Mouse (Mus musculus): Measurements from ENCODE around the gene Ghr. TPM values are rescaled to one million over a fixed set of nuclear protein-coding genes. Genes with fewer than 3 reads are reported as not detected.

Gene Ghr
- polyA plus RNA-seq (2015; fragmentation: Nextera tagmentation; extraction: Ambion mirVana), result 98.1 and 99.0 TPM in 2 replicates

- peak; percentile 87 for TF ChIP-seq CTCF (IDR thresholded peaks at IDR 0.05; ENCODE audit: low read depth)
- no peak for TF ChIP-seq EP300 (optimal IDR thresholded peaks at IDR 0.05)
- H3K4me3 ChIP-seq (ENCODE audit: low read depth, low read length), result peak within 1 kb of the TSS; percentile 86
- peak within 1 kb of the TSS; percentile 69 for H3K4me2 ChIP-seq (replicated peaks; ENCODE audit: low read depth)
- H3K9me3 ChIP-seq (ENCODE audit: control insufficient read depth, low read length), result no peaks in the 10 kb centered on the region
- H3K27me3 ChIP-seq (ENCODE audit: control insufficient read depth, insufficient read depth, low read length), result no peaks in the 10 kb centered on the region
- H3K9ac ChIP-seq (ENCODE audit: low read length), result peak within 1 kb of the TSS; percentile 82
- DNase-seq (ENCODE audit: low spot score) (peak; percentile 90), ATAC-seq (ENCODE audit: low FRiP score, low TSS enrichment) (peak; percentile 89)
- under 1% methylated on average over 45 of the region's 52 CpGs for WGBS
- no peaks in the 10 kb centered on the region for H3K36me3 ChIP-seq (ENCODE audit: control insufficient read depth, insufficient read depth, low read length)
- H3K27ac ChIP-seq (replicated peaks), result peak within 1 kb of the TSS; percentile 96
- H3K4me1 ChIP-seq (replicated peaks; ENCODE audit: control insufficient read depth, insufficient read depth), result peaks cover 3% of the 10 kb centered on the region; the same call in 1 of the 2 replicates
Observed at GRCm38 (mm10) chr15:3582807-3583636, at the start of gene Ghr. Gene Ghr (minus strand): TSS chr15:3583492.

- ATAC-seq (ENCODE audit: low FRiP score, low TSS enrichment), result no peak
- no peaks in the 10 kb centered on the region for H3K27me3 ChIP-seq (ENCODE audit: control insufficient read depth, insufficient read depth, low read length)
- H3K9me3 ChIP-seq (ENCODE audit: control insufficient read depth, low read length), result no peaks in the 10 kb centered on the region
- DNase-seq (ENCODE audit: low spot score), result no peak
- no peaks in the 10 kb centered on the region for H3K4me1 ChIP-seq (replicated peaks; ENCODE audit: control insufficient read depth, insufficient read depth)
- H3K4me2 ChIP-seq (replicated peaks; ENCODE audit: low read depth), result no peak overlapping the region
- H3K27ac ChIP-seq (replicated peaks), result no peak overlapping the region
- TF ChIP-seq EP300 (optimal IDR thresholded peaks at IDR 0.05) (no peak), CTCF (IDR thresholded peaks at IDR 0.05; ENCODE audit: low read depth) (no peak)
- no peak overlapping the region for H3K4me3 ChIP-seq (ENCODE audit: low read depth, low read length)
- no peaks in the 10 kb centered on the region for H3K36me3 ChIP-seq (ENCODE audit: control insufficient read depth, insufficient read depth, low read length)
- no peak overlapping the region for H3K9ac ChIP-seq (ENCODE audit: low read length)
Observed at GRCm38 (mm10) chr15:3622746-3623145, 39.5 kb upstream of the Ghr start.

GRCm38 (mm10) chr15:3620368-3620767, 37.1 kb upstream of the Ghr start:
- WGBS, result 70% methylated on average over 3 of the region's 3 CpGs
- no peak overlapping the region for H3K4me3 ChIP-seq (ENCODE audit: low read depth, low read length)
- no peak overlapping the region for H3K9ac ChIP-seq (ENCODE audit: low read length)
- H3K27ac ChIP-seq (replicated peaks), result no peak overlapping the region
- TF ChIP-seq EP300 (optimal IDR thresholded peaks at IDR 0.05), result no peak
- no peak for TF ChIP-seq CTCF (IDR thresholded peaks at IDR 0.05; ENCODE audit: low read depth)
- H3K27me3 ChIP-seq (ENCODE audit: control insufficient read depth, insufficient read depth, low read length), result no peaks in the 10 kb centered on the region
- H3K36me3 ChIP-seq (ENCODE audit: control insufficient read depth, insufficient read depth, low read length), result no peaks in the 10 kb centered on the region
- ATAC-seq (ENCODE audit: low FRiP score, low TSS enrichment), result no peak
- no peak for DNase-seq (ENCODE audit: low spot score)
- H3K4me2 ChIP-seq (replicated peaks; ENCODE audit: low read depth), result no peak overlapping the region
- H3K9me3 ChIP-seq (ENCODE audit: control insufficient read depth, low read length), result no peaks in the 10 kb centered on the region
- H3K4me1 ChIP-seq (replicated peaks; ENCODE audit: control insufficient read depth, insufficient read depth), result no peaks in the 10 kb centered on the region

- H3K9ac ChIP-seq (ENCODE audit: low read length), result no peak overlapping the region
- no peak for TF ChIP-seq CTCF (IDR thresholded peaks at IDR 0.05; ENCODE audit: low read depth)
- TF ChIP-seq EP300 (optimal IDR thresholded peaks at IDR 0.05), result no peak
- H3K4me1 ChIP-seq (replicated peaks; ENCODE audit: control insufficient read depth, insufficient read depth), result no peaks in the 10 kb centered on the region
- 80% methylated on average over 3 of the region's 3 CpGs for WGBS
- H3K36me3 ChIP-seq (ENCODE audit: control insufficient read depth, insufficient read depth, low read length), result no peaks in the 10 kb centered on the region
- no peak overlapping the region for H3K27ac ChIP-seq (replicated peaks)
- H3K9me3 ChIP-seq (ENCODE audit: control insufficient read depth, low read length), result no peaks in the 10 kb centered on the region
- no peaks in the 10 kb centered on the region for H3K27me3 ChIP-seq (ENCODE audit: control insufficient read depth, insufficient read depth, low read length)
- no peak for ATAC-seq (ENCODE audit: low FRiP score, low TSS enrichment)
- no peak for DNase-seq (ENCODE audit: low spot score)
- H3K4me2 ChIP-seq (replicated peaks; ENCODE audit: low read depth), result no peak overlapping the region
- H3K4me3 ChIP-seq (ENCODE audit: low read depth, low read length), result no peak overlapping the region
Observed at GRCm38 (mm10) chr15:3618311-3618710, 35.0 kb upstream of the Ghr start.

GRCm38 (mm10) chr15:3611961-3612360, 28.7 kb upstream of the Ghr start:
- Histone ChIP-seq H3K27me3 (ENCODE audit: control insufficient read depth, insufficient read depth, low read length) (no peaks in the 10 kb centered on the region), H3K9ac (ENCODE audit: low read length) (no peak overlapping the region), H3K9me3 (ENCODE audit: control insufficient read depth, low read length) (no peaks in the 10 kb centered on the region), H3K36me3 (ENCODE audit: control insufficient read depth, insufficient read depth, low read length) (no peaks in the 10 kb centered on the region), H3K27ac (replicated peaks) (no peak overlapping the region), H3K4me2 (replicated peaks; ENCODE audit: low read depth) (no peak overlapping the region), H3K4me1 (replicated peaks; ENCODE audit: control insufficient read depth, insufficient read depth) (no peaks in the 10 kb centered on the region), H3K4me3 (ENCODE audit: low read depth, low read length) (no peak overlapping the region)
- ATAC-seq (ENCODE audit: low FRiP score, low TSS enrichment) (no peak), DNase-seq (ENCODE audit: low spot score) (no peak)
- TF ChIP-seq CTCF (IDR thresholded peaks at IDR 0.05; ENCODE audit: low read depth), result no peak
- TF ChIP-seq EP300 (optimal IDR thresholded peaks at IDR 0.05), result no peak

GRCm38 (mm10) chr15:3607951-3608350, 24.7 kb upstream of the Ghr start:
- Histone ChIP-seq H3K4me3 (ENCODE audit: low read depth, low read length) (no peak overlapping the region), H3K27ac (replicated peaks) (no peak overlapping the region), H3K4me1 (replicated peaks; ENCODE audit: control insufficient read depth, insufficient read depth) (no peaks in the 10 kb centered on the region), H3K9ac (ENCODE audit: low read length) (no peak overlapping the region), H3K36me3 (ENCODE audit: control insufficient read depth, insufficient read depth, low read length) (no peaks in the 10 kb centered on the region), H3K9me3 (ENCODE audit: control insufficient read depth, low read length) (no peaks in the 10 kb centered on the region), H3K27me3 (ENCODE audit: control insufficient read depth, insufficient read depth, low read length) (no peaks in the 10 kb centered on the region), H3K4me2 (replicated peaks; ENCODE audit: low read depth) (no peak overlapping the region)
- ATAC-seq (ENCODE audit: low FRiP score, low TSS enrichment) (no peak), DNase-seq (ENCODE audit: low spot score) (no peak)
- TF ChIP-seq EP300 (optimal IDR thresholded peaks at IDR 0.05) (no peak), CTCF (IDR thresholded peaks at IDR 0.05; ENCODE audit: low read depth) (no peak)
- 81% methylated on average over 3 of the region's 3 CpGs for WGBS
